Mouse (Mus musculus): ENCODE measurements at regions not wholly inside any gene's neighbourhood (a gene's known extent, or its start where the extent isn't known, plus 50 kb on each side); places are given as distances from the start of the nearest gene placed in this dataset.

DNA sequence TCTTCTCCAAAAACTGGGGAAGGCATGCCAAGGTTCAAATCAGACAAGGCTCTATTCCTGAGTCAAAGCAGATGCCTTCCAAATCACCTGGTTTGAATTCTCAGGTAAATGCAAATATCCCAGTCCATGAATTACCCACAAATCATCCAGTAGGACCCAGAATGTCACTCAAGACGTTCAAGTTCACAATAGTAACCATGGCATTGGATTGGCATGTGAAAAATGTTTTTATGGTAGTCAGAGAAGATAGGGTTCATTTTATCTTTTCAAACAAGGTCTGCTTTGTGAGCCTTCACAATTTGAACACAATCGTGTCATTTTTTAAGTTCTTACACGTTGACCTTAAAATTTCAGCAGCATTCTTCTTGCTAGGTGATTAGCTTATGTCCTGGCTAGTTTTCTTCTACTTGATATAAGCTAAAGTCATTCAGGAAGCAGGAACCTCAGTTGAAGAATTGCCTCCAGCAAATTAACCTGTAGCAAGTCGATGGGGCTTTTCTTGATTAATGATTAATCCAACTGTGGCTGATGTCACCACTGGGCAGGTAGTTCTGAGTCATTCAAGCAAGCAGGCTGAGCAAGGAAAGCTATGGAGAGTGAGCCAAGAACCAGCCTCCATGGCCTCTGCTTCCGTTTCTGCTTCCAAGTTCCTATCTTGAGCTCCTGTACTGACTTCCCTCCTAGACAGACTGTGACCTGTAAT is 165.3 kb upstream of the Sox11 start:
- Histone ChIP-seq H3K9me3 (ENCODE audit: control insufficient read depth, low read length) (no peaks in the 10 kb centered on the region), H3K4me2 (ENCODE audit: low read depth, low read length) (no peak overlapping the region), H3K4me3 (ENCODE audit: low read depth, low read length) (no peak overlapping the region), H3K36me3 (ENCODE audit: control insufficient read depth, insufficient read depth, low read length) (no peaks in the 10 kb centered on the region), H3K9ac (replicated peaks; ENCODE audit: low read depth, low read length) (no peak overlapping the region), H3K27me3 (ENCODE audit: control insufficient read depth, insufficient read depth, low read length) (no peaks in the 10 kb centered on the region), H3K4me1 (ENCODE audit: control insufficient read depth, insufficient read depth, low read length) (no peaks in the 10 kb centered on the region), H3K27ac (ENCODE audit: low read depth, low read length) (no peak overlapping the region)
- WGBS, result 53% methylated on average over 5 of the region's 5 CpGs
- ATAC-seq (ENCODE audit: low read depth), result no peak

DNA sequence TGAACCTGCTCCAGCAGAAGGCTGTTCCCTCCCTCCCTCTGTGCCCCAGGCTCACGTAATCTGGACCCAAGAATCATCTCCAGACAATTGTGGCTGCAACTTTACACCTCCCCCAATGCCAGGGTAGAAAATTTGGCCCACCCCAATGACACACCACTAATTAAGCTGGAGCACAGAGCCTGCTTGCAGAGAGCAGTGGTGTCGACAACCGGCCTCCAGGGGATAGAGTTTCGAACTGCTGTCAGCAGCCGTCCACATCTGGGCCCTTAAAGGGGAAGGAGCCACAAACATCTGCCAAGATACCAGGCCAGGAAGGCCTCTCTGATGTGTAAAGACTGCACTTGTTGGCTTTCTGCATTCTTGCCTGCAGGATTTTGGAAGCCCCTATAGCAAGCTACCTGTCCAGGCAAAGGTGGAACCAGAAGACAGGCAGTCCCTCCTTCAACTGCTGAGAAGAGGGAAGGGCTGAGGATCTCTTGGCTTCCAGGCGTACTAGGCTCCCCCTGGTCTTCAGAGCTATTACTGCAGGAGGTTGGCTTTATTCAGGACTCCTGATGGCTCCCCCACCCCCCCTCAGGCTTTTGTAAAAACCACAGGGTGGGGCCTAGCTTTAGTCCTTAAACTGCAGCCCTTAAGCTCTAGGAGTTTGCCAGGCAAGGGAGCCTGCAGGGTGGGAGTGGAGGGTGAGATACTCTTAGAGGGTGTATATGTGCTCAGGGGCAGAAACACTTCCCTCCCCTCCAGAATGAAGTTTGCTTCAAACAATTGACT is 160.5 kb upstream of the Sox11 start:
- no peak overlapping the region for H3K4me2 ChIP-seq (ENCODE audit: low read depth, low read length)
- H3K9me3 ChIP-seq (ENCODE audit: control insufficient read depth, low read length), result no peaks in the 10 kb centered on the region
- H3K27me3 ChIP-seq (ENCODE audit: control insufficient read depth, insufficient read depth, low read length), result no peaks in the 10 kb centered on the region
- no peaks in the 10 kb centered on the region for H3K4me1 ChIP-seq (ENCODE audit: control insufficient read depth, insufficient read depth, low read length)
- H3K36me3 ChIP-seq (ENCODE audit: control insufficient read depth, insufficient read depth, low read length), result no peaks in the 10 kb centered on the region
- no peak overlapping the region for H3K27ac ChIP-seq (ENCODE audit: low read depth, low read length)
- 12% methylated on average over 6 of the region's 6 CpGs for WGBS
- no peak for ATAC-seq (ENCODE audit: low read depth)
- no peak overlapping the region for H3K9ac ChIP-seq (replicated peaks; ENCODE audit: low read depth, low read length)
- H3K4me3 ChIP-seq (ENCODE audit: low read depth, low read length), result no peak overlapping the region

DNA sequence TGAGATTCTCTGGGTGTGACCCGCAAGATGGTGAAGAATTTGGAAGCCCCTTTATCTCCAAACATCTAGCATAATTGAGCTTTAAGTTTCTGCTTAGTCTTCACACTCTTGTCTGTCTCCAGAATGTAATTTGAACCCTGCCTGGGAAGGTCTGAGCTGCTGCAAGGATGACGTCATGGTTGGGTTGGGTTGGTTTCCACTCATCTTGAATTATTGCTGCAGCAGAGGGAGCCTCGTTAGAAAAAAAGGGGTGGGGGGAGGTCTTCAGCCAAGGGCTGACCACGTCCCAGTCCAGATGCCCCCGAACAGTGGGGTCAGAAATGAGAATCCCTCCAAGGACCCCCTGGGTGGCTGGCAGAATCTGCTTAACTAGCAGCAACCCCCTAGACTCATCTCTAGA is 158.1 kb upstream of the Sox11 start:
- Histone ChIP-seq H3K4me1 (ENCODE audit: control insufficient read depth, insufficient read depth, low read length) (no peaks in the 10 kb centered on the region; the same call in 1 of the 2 replicates), H3K27ac (ENCODE audit: low read depth, low read length) (no peak overlapping the region), H3K4me3 (ENCODE audit: low read depth, low read length) (no peak overlapping the region), H3K4me2 (ENCODE audit: low read depth, low read length) (no peak overlapping the region), H3K9ac (replicated peaks; ENCODE audit: low read depth, low read length) (no peak overlapping the region), H3K9me3 (ENCODE audit: control insufficient read depth, low read length) (no peaks in the 10 kb centered on the region), H3K27me3 (ENCODE audit: control insufficient read depth, insufficient read depth, low read length) (no peaks in the 10 kb centered on the region), H3K36me3 (ENCODE audit: control insufficient read depth, insufficient read depth, low read length) (no peaks in the 10 kb centered on the region)
- no peak for ATAC-seq (ENCODE audit: low read depth)
- WGBS, result 31% methylated on average over 5 of the region's 5 CpGs

DNA sequence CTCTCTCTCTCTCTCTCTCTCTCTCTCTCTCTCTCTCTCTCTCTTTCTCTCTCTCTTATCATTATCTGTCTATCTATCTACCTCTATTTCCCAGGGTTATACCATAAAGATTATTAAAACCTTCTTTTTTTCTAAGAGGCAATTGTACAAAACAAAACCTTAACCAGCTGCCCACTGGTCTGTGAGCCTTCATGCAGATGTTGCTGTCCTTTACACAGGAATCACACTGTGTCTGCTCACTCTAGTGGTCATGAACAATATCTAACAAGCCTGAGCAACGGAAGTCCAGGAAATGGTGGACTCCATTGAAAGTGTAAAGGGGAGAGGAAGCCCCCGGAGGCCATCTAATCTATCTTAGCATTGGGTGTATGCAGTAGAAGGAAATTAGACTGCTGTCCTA is 156.9 kb upstream of the Sox11 start:
- no peaks in the 10 kb centered on the region for H3K27me3 ChIP-seq (ENCODE audit: control insufficient read depth, insufficient read depth, low read length)
- 63% methylated on average over 2 of the region's 2 CpGs for WGBS
- H3K4me3 ChIP-seq (ENCODE audit: low read depth, low read length), result no peak overlapping the region
- H3K9ac ChIP-seq (replicated peaks; ENCODE audit: low read depth, low read length), result no peak overlapping the region
- H3K27ac ChIP-seq (ENCODE audit: low read depth, low read length), result no peak overlapping the region
- no peaks in the 10 kb centered on the region for H3K9me3 ChIP-seq (ENCODE audit: control insufficient read depth, low read length)
- no peaks in the 10 kb centered on the region for H3K36me3 ChIP-seq (ENCODE audit: control insufficient read depth, insufficient read depth, low read length)
- H3K4me1 ChIP-seq (ENCODE audit: control insufficient read depth, insufficient read depth, low read length), result no peaks in the 10 kb centered on the region; the same call in 1 of the 2 replicates
- H3K4me2 ChIP-seq (ENCODE audit: low read depth, low read length), result no peak overlapping the region
- ATAC-seq (ENCODE audit: low read depth), result no peak

DNA sequence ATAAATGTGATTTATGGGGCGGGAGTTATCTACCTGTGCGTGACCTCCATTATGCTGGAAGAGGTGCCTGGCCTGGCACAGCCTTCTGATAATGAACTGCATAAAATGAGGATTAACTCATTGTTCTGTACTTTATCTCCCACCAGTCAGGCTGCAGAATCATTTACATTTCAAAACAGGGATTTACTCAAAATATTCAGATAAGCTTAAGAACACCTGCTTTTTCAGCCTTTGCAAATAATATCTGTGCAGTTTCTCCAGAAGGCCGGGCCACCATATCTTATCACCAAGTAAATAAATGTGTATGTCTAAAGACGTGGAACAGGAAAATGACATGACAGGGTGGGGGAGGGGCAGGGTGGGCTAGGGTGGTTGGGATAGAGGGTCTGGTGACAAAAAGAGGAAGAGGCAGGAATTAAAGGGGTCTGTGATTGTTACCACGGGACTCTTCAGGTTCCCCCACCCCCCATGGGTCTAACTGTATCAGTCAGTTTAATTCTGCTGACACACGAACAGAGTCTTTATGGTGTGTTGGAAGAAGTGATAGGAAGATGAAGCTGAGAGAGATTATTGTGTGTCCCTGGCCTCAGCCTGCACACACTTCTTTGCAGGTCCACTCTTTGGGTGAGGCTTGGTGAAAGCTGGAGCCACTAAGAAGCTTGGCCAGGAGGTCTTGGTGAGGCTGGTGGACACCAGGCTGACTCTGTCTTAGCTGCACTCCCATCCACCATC is 154.6 kb upstream of the Sox11 start:
- no peak overlapping the region for H3K27ac ChIP-seq (ENCODE audit: low read depth, low read length)
- H3K9ac ChIP-seq (replicated peaks; ENCODE audit: low read depth, low read length), result no peak overlapping the region
- no peak overlapping the region for H3K4me2 ChIP-seq (ENCODE audit: low read depth, low read length)
- 48% methylated on average over 6 of the region's 6 CpGs for WGBS
- H3K4me3 ChIP-seq (ENCODE audit: low read depth, low read length), result no peak overlapping the region
- ATAC-seq (ENCODE audit: low read depth), result no peak
- no peaks in the 10 kb centered on the region for H3K27me3 ChIP-seq (ENCODE audit: control insufficient read depth, insufficient read depth, low read length)
- no peaks in the 10 kb centered on the region for H3K36me3 ChIP-seq (ENCODE audit: control insufficient read depth, insufficient read depth, low read length)
- H3K4me1 ChIP-seq (ENCODE audit: control insufficient read depth, insufficient read depth, low read length), result peaks cover 5% of the 10 kb centered on the region
- H3K9me3 ChIP-seq (ENCODE audit: control insufficient read depth, low read length), result no peaks in the 10 kb centered on the region

DNA sequence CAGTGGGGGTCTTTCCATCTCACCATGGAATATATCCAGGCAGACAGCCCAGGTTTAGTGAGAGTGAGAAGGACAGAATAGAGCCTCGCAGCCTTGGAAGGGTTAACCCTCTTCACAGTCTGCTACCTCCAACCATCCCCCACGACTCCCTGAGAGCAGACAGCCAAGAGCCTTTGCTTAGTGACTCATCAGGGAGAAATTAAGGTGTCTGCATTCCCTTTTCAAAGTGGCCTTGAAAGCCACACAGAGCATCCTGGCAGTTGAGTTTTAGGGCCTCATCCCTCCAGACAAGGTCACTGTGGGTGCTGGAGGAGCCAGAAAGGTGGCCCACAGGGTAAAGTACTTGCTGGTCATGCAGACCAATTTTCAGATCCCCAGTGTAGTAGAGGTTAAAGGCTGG is 149.9 kb upstream of the Sox11 start:
- no peak overlapping the region for H3K4me3 ChIP-seq (ENCODE audit: low read depth, low read length)

DNA sequence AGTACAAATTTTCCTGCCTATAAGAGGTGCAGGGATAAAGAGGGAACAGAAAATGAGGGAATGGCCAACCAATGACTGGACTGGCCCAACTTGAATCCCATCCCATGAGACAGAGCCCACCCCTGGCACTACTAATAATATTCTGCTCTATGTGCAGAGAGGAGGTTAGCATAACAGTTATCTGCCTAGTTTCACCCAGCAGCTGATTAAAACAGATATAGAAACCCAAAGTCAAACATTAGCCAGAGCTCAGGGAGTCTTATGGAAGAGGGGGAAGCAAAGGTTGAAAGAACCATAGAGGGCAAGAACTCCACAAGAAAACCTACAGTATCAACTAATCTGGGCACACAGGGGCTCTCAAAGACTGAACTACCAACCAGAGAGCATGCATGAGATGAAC is 138.9 kb upstream of the Sox11 start:
- no peak overlapping the region for H3K9ac ChIP-seq (replicated peaks; ENCODE audit: low read depth, low read length)
- H3K27ac ChIP-seq (ENCODE audit: low read depth, low read length), result no peak overlapping the region
- H3K4me2 ChIP-seq (ENCODE audit: low read depth, low read length), result no peak overlapping the region
- no peaks in the 10 kb centered on the region for H3K4me1 ChIP-seq (ENCODE audit: control insufficient read depth, insufficient read depth, low read length)
- no peak overlapping the region for H3K4me3 ChIP-seq (ENCODE audit: low read depth, low read length)
- no peaks in the 10 kb centered on the region for H3K36me3 ChIP-seq (ENCODE audit: control insufficient read depth, insufficient read depth, low read length)
- H3K27me3 ChIP-seq (ENCODE audit: control insufficient read depth, insufficient read depth, low read length), result no peaks in the 10 kb centered on the region
- H3K9me3 ChIP-seq (ENCODE audit: control insufficient read depth, low read length), result no peaks in the 10 kb centered on the region
- ATAC-seq (ENCODE audit: low read depth), result no peak

More for the DNA sequence above, 149.9 kb upstream of the Sox11 start:
- H3K4me1 ChIP-seq (ENCODE audit: control insufficient read depth, insufficient read depth, low read length), result peaks cover 8% of the 10 kb centered on the region
- peak; percentile 69 for ATAC-seq (ENCODE audit: low read depth)
- H3K9me3 ChIP-seq (ENCODE audit: control insufficient read depth, low read length), result no peaks in the 10 kb centered on the region
- no peaks in the 10 kb centered on the region for H3K36me3 ChIP-seq (ENCODE audit: control insufficient read depth, insufficient read depth, low read length)
- H3K9ac ChIP-seq (replicated peaks; ENCODE audit: low read depth, low read length), result no peak overlapping the region
- H3K27ac ChIP-seq (ENCODE audit: low read depth, low read length), result peak overlapping the region; percentile 60; the same call in 1 of the 2 replicates
- 25% methylated on average over 2 of the region's 2 CpGs for WGBS
- H3K27me3 ChIP-seq (ENCODE audit: control insufficient read depth, insufficient read depth, low read length), result no peaks in the 10 kb centered on the region
- no peak overlapping the region for H3K4me2 ChIP-seq (ENCODE audit: low read depth, low read length)

DNA sequence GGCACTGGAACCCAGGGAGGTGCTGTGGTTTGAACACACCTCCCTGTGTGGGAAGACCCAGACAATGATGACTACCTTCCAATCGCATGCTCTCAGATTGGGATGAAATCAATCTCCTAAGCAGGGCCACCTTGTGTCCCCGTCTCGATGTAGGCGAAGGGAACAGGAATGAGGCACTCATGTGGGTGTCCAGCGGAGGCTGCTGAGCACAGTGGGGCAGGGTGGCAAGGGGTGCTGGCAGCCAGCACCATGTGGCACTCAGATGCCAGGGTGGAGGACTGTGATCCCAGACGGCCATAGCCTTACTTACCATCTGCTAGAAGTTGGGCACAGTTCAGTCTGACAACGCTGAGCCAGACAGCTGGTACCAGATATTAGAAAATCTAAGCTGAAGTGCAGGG is 137.2 kb upstream of the Sox11 start:
- Histone ChIP-seq H3K27me3 (ENCODE audit: control insufficient read depth, insufficient read depth, low read length) (no peaks in the 10 kb centered on the region), H3K4me2 (ENCODE audit: low read depth, low read length) (no peak overlapping the region), H3K36me3 (ENCODE audit: control insufficient read depth, insufficient read depth, low read length) (no peaks in the 10 kb centered on the region), H3K4me3 (ENCODE audit: low read depth, low read length) (no peak overlapping the region), H3K9me3 (ENCODE audit: control insufficient read depth, low read length) (no peaks in the 10 kb centered on the region), H3K4me1 (ENCODE audit: control insufficient read depth, insufficient read depth, low read length) (no peaks in the 10 kb centered on the region), H3K9ac (replicated peaks; ENCODE audit: low read depth, low read length) (no peak overlapping the region), H3K27ac (ENCODE audit: low read depth, low read length) (no peak overlapping the region)
- ATAC-seq (ENCODE audit: low read depth), result no peak
- 83% methylated on average over 7 of the region's 7 CpGs for WGBS

DNA sequence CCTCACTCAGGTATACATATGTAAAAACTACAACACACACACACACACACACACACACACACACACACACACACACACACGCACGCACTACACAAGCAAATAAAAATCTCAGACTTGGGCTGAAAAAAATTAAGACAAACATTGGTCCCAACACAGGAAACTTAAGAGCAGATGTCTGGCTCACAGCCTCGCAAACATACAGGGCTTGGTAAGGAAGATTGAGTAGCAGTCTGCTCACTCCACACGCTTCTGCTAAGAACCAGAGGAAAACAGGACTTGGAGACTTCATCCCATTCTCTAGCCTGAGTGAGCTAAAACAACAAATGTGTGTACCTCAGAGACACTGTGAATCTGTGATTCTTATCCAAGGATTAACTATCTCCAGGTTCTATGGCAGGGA is 132.3 kb upstream of the Sox11 start:
- Histone ChIP-seq H3K9ac (replicated peaks; ENCODE audit: low read depth, low read length) (no peak overlapping the region), H3K27ac (ENCODE audit: low read depth, low read length) (no peak overlapping the region), H3K9me3 (ENCODE audit: control insufficient read depth, low read length) (no peaks in the 10 kb centered on the region), H3K4me2 (ENCODE audit: low read depth, low read length) (no peak overlapping the region), H3K27me3 (ENCODE audit: control insufficient read depth, insufficient read depth, low read length) (no peaks in the 10 kb centered on the region), H3K4me3 (ENCODE audit: low read depth, low read length) (no peak overlapping the region), H3K36me3 (ENCODE audit: control insufficient read depth, insufficient read depth, low read length) (no peaks in the 10 kb centered on the region), H3K4me1 (ENCODE audit: control insufficient read depth, insufficient read depth, low read length) (no peaks in the 10 kb centered on the region)
- WGBS, result 89% methylated on average over 4 of the region's 4 CpGs
- ATAC-seq (ENCODE audit: low read depth), result no peak

Data from neural tube, embryonic 14.5 days (tissue).